Comparison of ENCODE assay signal across 21 mouse cellular contexts in genomic region chr12:99057521-99057920, GRCm38 (mm10).
"Had no signal": no experiment of that assay in that cellular context is flagged by ENCODE, and none has a peak within 500 bp of the region (broad histone marks: within the 10 kb centered on the region; RNA-seq: fewer than 3 reads in every experiment).

No protein-coding gene starts in this region.

- H3K9me3 ChIP-seq: limb, embryonic 10.5 days; limb, embryonic 13.5 days; liver, embryonic 12.5 days; liver, embryonic 15.5 days; lung, embryonic 15.5 days; midbrain, embryonic 10.5 days; midbrain, embryonic 13.5 days; neural tube, embryonic 13.5 days; stomach, embryonic 15.5 days had no signal

- H3K36me3 ChIP-seq: limb, embryonic 10.5 days; limb, embryonic 13.5 days; liver, embryonic 12.5 days; liver, embryonic 15.5 days; lung, embryonic 15.5 days; midbrain, embryonic 10.5 days; midbrain, embryonic 13.5 days; neural tube, embryonic 13.5 days; stomach, embryonic 15.5 days had no signal

- H3K4me2 ChIP-seq: limb, embryonic 13.5 days; liver, embryonic 12.5 days; liver, embryonic 15.5 days; lung, embryonic 15.5 days; midbrain, embryonic 13.5 days; neural tube, embryonic 13.5 days; stomach, embryonic 15.5 days had no signal

- H3K27me3 ChIP-seq: limb, embryonic 13.5 days; liver, embryonic 12.5 days; liver, embryonic 15.5 days; lung, embryonic 15.5 days; midbrain, embryonic 13.5 days; neural tube, embryonic 13.5 days; stomach, embryonic 15.5 days had no signal

- H3K4me3 ChIP-seq: limb, embryonic 10.5 days; limb, embryonic 13.5 days; liver, embryonic 12.5 days; liver, embryonic 15.5 days; lung, embryonic 15.5 days; megakaryocyte, embryonic 14.5 days; midbrain, embryonic 10.5 days; midbrain, embryonic 13.5 days; myocyte; neural tube, embryonic 13.5 days; stomach, embryonic 15.5 days had no signal

- H3K4me1 ChIP-seq: limb, embryonic 10.5 days; limb, embryonic 13.5 days; liver, embryonic 12.5 days; liver, embryonic 15.5 days; lung, embryonic 15.5 days; megakaryocyte, embryonic 14.5 days; midbrain, embryonic 10.5 days; midbrain, embryonic 13.5 days; neural tube, embryonic 13.5 days; stomach, embryonic 15.5 days had no signal

- ATAC-seq: liver, embryonic 12.5 days; midbrain, embryonic 13.5 days; midbrain, embryonic 16.5 days had no signal

- DNase-seq: kidney, adult 9 months; kidney, postnatal 14 days; kidney, postnatal 4 days; liver; lung, adult 18-20 months; lung, postnatal 10 days; lung, postnatal 36 days; spleen, adult 18-20 months; thymus, postnatal 25 days had no signal

- H3K27ac ChIP-seq: limb, embryonic 10.5 days; limb, embryonic 13.5 days; liver, embryonic 12.5 days; liver, embryonic 15.5 days; lung, embryonic 15.5 days; midbrain, embryonic 10.5 days; midbrain, embryonic 13.5 days; neural tube, embryonic 13.5 days; stomach, embryonic 15.5 days had no signal

- H3K9ac ChIP-seq: limb, embryonic 13.5 days; liver, embryonic 12.5 days; liver, embryonic 15.5 days; lung, embryonic 15.5 days; midbrain, embryonic 13.5 days; neural tube, embryonic 13.5 days; stomach, embryonic 15.5 days had no signal
